Mouse (Mus musculus) frontal cortex, postnatal 36 days (tissue): Measurements from ENCODE around the gene Flnc.

Experiments used
- DNase-seq, 2 experiments: peaks; one replicate each; pipeline ENCODE4 v3.0.0; 2022; ENCODE audit warnings: low spot score in 2 of 2

Flnc gene

DNA sequence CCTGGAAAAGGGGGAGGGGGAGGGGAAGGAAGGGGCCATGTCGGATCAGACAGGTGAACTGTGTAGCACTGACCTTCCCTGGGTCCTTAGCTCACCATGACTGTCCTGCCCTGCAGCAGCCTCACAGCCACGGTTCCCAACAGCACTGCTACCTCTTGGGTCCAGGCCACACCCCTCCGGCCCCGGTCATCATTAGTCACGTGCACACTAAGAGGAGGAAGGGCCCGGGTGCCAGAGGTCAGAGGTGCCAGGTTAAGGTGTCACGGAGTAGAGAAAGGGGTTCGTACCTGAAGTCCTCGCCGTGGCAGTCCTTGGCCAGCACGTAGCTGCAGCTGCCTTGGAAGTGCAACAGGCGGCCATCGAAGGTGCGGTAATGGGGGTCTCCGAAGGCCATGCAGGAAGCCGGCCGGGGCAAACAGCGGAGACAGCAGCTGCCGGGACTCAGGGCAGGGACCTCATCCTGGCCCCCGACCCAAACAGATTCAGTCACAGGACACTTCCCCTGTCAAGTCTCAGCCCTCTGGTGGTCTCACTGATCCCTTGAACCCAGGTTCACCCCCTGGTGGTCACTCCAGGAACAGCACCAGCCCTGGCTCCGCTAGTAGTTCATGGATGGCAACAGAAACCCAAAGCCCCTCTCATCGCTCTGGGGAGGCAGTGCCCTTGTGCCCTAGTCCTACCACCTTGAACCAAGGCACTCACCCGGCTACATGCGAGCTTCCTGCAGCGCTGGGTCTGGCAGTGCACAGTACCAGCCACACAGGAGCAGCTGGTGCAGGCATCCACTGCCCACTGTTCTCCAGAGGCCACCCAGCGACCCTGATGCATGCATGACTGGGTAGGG is 51.9 kb downstream of the Flnc start:
- DNase-seq, result peak; percentile 26 to 43

- no peak for DNase-seq
Observed at GRCm38 (mm10) chr6:29485951-29486350, 52.9 kb downstream of the Flnc start.

DNA sequence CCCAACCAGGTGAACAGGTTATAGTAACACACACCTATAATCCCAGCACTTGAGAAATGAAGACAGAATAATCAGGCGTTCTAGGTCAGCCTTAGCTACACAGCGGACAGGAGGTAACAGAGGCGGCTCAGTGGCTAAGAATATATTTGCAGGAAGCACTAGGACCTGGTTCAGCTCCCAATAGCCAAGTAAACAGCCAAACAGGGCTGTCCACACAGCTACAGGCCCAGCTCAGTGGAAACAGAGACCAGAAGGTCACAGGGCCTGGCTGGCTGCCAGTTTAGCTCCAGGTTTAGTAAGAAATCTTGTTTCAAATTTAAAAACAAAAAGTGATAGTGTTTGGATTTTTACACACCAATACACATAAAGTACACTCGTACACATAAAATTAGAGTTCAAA is 61.0 kb downstream of the Flnc start:
- no peak for DNase-seq

DNA sequence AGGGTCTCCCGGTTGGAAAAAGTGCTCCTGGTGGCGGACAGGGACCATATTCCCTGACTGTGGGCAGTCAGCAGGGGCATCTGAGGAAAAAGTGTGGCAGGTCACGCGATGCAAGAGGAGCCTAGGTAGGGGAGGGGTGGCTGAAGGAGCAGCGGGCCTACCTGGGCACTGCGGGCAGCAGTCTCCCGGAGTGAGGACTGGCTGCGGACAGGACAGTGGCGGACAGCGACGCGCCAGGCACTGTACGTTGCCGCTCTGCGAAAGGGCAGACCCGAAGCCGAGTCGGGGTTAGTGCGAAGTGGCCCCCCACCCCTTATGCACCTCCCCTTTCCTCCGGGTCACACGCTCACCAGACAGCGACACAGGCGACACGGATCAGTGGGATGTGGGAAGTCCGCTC is 63.2 kb downstream of the Flnc start:
- DNase-seq, result no peak

- no peak for DNase-seq
Observed at GRCm38 (mm10) chr6:29497791-29498190, 64.7 kb downstream of the Flnc start.

DNA sequence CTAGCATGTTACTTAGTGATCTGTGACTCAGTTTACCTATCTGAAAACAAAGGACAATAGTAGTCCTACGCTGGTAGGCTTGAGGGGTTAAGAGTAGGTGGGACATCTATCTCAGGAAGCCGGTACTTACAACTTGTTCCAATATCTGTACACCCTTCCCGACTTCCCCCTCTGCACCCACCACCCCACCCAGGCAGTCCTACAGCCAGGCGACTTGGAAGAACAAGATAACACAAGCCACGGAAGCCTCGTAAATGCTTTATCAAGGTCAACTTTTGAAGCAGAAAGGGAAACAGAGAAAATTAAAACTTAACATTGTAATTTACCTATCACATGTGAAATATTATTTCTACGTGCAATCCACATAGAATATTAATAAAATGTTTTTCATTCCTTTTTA is 67.1 kb downstream of the Flnc start:
- DNase-seq, result no peak

DNA sequence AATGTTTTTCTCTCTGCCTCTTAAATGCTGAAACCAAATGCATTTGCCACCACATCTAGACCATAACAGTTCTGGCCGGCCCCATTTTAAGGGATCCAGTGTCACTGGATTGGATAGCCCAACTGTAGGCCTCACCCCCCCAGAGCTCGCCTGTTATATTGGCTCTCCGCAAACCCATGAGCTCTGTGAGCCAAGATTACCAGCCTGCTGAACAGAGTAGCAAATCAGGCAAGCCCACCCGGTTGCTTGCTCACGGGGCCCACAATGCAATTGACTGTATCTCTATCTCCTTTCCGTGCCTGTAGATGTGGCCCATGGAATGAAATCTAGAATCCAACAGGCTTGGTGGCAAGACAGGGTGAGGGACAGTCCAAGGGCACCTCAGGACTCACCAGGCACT is 67.8 kb downstream of the Flnc start:
- DNase-seq, result no peak

DNA sequence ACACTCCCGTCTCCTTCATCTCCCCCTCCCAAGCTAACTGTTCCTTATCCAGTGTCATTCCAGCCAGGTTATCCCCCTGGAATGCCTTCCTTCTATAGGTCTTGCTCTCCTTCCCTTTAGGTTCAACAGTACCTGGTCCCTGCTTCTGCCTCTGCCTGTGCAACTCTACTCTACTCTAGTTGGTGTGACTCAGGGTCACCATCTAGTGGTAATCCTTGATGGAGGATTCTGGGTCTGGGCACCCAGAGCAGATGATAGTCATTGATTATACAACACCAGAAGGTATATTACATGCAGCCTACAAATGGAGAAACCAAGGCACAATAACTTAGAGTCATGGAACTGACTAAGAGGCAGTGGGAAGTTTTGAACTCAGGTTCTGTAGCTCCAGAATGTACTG is 68.5 kb downstream of the Flnc start:
- no peak for DNase-seq

GRCm38 (mm10) chr6:29505493-29505892 is 72.4 kb downstream of the Flnc start:
- DNase-seq, result no peak

DNA sequence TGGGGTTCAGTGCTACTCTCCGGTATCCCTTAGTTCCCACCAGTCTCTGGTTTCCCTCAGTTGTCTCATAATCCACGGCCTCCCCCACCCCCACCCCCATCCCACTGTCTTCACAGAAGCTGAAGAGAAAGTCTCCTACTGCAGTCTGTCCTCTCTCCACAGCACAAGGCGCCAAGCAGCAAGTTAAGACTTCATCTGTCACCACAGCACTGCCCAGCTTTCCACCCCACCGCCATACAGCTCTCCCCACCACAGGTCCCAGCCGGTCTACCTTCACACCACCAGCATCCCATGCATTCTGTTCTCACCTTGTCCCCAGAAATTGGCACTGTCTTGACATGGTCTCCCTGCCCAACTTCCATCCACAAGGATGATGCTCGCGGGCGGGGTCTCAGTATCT is 73.8 kb downstream of the Flnc start:
- no peak for DNase-seq

- no peak for DNase-seq
Observed at GRCm38 (mm10) chr6:29507447-29508309, 74.6 kb downstream of the Flnc start, which contains the start of gene Kcp. TSS of gene Kcp (minus strand) at chr6:29507952.

DNA sequence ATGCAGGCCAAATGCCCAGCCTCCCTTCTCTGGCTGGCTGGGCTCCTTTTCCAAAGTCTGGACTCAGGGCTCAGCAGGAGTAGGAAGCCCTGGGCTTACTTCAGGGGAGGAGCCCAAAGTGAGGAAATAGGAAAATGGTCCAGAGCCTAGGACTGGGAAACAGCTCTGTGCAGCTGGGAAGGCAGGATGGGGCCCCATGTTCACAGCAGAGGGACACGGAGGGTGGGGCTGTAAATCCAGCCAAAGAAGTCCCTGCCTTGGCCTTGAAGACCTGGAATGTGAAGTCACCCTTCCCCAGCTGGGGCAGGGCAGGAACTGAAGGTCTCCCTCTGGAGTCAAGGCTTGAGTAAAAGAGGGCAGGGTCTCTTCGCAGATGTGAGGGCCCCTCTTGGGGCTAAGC is 76.0 kb downstream of the Flnc start:
- DNase-seq, result no peak
